Mouse (Mus musculus): Measurements from ENCODE around the gene Nol6.

DNA sequence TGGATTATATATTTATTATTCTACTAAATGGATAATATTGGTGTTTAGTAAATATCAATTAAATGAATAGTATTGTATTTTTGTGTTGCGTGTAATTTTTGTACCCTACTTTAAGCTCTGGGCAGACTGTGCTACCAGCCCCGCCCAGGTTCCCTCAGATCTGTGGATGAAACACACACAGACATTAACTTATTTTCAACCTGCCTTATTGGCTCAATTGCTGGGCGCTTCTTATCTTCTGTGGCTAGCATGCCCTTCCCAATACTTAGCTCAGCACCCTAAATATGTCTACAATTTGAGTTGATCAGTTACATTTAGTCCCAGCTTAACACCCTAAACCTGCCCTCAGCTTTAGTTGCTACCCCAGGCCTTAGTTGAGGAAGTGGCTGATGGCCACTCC, 37.0 kb upstream of the Nol6 start:
- TF ChIP-seq CTCF (IDR thresholded peaks at IDR 0.05; ENCODE audit: low read depth) (no peak), EP300 (IDR thresholded peaks at IDR 0.05; ENCODE audit: low read depth) (no peak)
